Mouse (Mus musculus): Measurements from ENCODE around the gene C1qc. TPM values are rescaled to one million over a fixed set of nuclear protein-coding genes. Genes with fewer than 3 reads are reported as not detected.
A peak's percentile ranks its signal among the peaks of the same experiment; 100 is the strongest.

The C1qc gene
- polyA plus RNA-seq, 1 experiment from 2014 or later: 16.6 TPM

GRCm38 (mm10) chr4:136895861-136896260 is 3.0 kb upstream of the C1qc start:
- no peak for ATAC-seq (ENCODE audit: insufficient number of reproducible peaks, insufficient read depth, low FRiP score, low TSS enrichment)
- Histone ChIP-seq H3K27ac (no peak overlapping the region), H3K9me3 (no peaks in the 10 kb centered on the region), H3K36me3 (no peaks in the 10 kb centered on the region), H3K4me2 (replicated peaks) (peak overlapping the region; percentile 21; the same call in 1 of the 2 replicates), H3K9ac (no peak overlapping the region), H3K4me3 (no peak overlapping the region), H3K27me3 (peaks cover 57% of the 10 kb centered on the region), H3K4me1 (peaks cover 6% of the 10 kb centered on the region; the same call in 1 of the 2 replicates)
- WGBS: 3% methylated on average over 15 of the region's 15 CpGs

GRCm38 (mm10) chr4:136894821-136895220 is 2.0 kb upstream of the C1qc start:
- no peak overlapping the region for H3K4me3 ChIP-seq
- H3K9me3 ChIP-seq: no peaks in the 10 kb centered on the region
- no peak overlapping the region for H3K27ac ChIP-seq
- peaks cover 6% of the 10 kb centered on the region; the same call in 1 of the 2 replicates for H3K4me1 ChIP-seq
- H3K27me3 ChIP-seq: peaks cover 57% of the 10 kb centered on the region
- no peak overlapping the region for H3K9ac ChIP-seq
- no peak overlapping the region for H3K4me2 ChIP-seq (replicated peaks)
- no peaks in the 10 kb centered on the region for H3K36me3 ChIP-seq
- 69% methylated on average over 4 of the region's 4 CpGs for WGBS
- no peak for ATAC-seq (ENCODE audit: insufficient number of reproducible peaks, insufficient read depth, low FRiP score, low TSS enrichment)

- H3K4me3 ChIP-seq: no peak overlapping the region
- H3K36me3 ChIP-seq: no peaks in the 10 kb centered on the region
- peaks cover 6% of the 10 kb centered on the region; the same call in 1 of the 2 replicates for H3K4me1 ChIP-seq
- H3K9ac ChIP-seq: no peak overlapping the region; the same call in 1 of the 2 replicates
- no peak for ATAC-seq (ENCODE audit: insufficient number of reproducible peaks, insufficient read depth, low FRiP score, low TSS enrichment)
- H3K27me3 ChIP-seq: peaks cover 57% of the 10 kb centered on the region
- WGBS: 9% methylated on average over 9 of the region's 9 CpGs
- H3K27ac ChIP-seq: no peak overlapping the region
- H3K9me3 ChIP-seq: no peaks in the 10 kb centered on the region
- no peak overlapping the region for H3K4me2 ChIP-seq (replicated peaks)
These were observed 1.1 kb upstream of the C1qc start for GRCm38 (mm10) chr4:136893691-136894543.

- H3K27ac ChIP-seq: no peak overlapping the region
- H3K9ac ChIP-seq: no peak overlapping the region
- WGBS: 63% methylated on average over 7 of the region's 7 CpGs
- H3K9me3 ChIP-seq: no peaks in the 10 kb centered on the region
- no peak for ATAC-seq (ENCODE audit: insufficient number of reproducible peaks, insufficient read depth, low FRiP score, low TSS enrichment)
- peaks cover 51% of the 10 kb centered on the region for H3K27me3 ChIP-seq
- H3K4me1 ChIP-seq: peaks cover 6% of the 10 kb centered on the region; the same call in 1 of the 2 replicates
- no peak overlapping the region for H3K4me2 ChIP-seq (replicated peaks)
- H3K36me3 ChIP-seq: no peaks in the 10 kb centered on the region
- no peak overlapping the region for H3K4me3 ChIP-seq
These were observed 494 bp downstream of the C1qc start for GRCm38 (mm10) chr4:136892371-136892770.

GRCm38 (mm10) chr4:136891115-136891514 is 1.8 kb downstream of the C1qc start:
- H3K9me3 ChIP-seq: no peaks in the 10 kb centered on the region
- WGBS: 79% methylated on average over 4 of the region's 4 CpGs
- H3K36me3 ChIP-seq: no peaks in the 10 kb centered on the region
- H3K27me3 ChIP-seq: peaks cover 38% of the 10 kb centered on the region
- no peak overlapping the region for H3K4me3 ChIP-seq
- no peak for ATAC-seq (ENCODE audit: insufficient number of reproducible peaks, insufficient read depth, low FRiP score, low TSS enrichment)
- no peak overlapping the region for H3K9ac ChIP-seq
- H3K27ac ChIP-seq: no peak overlapping the region
- H3K4me2 ChIP-seq (replicated peaks): no peak overlapping the region
- H3K4me1 ChIP-seq: peaks cover 4% of the 10 kb centered on the region; the same call in 1 of the 2 replicates

GRCm38 (mm10) chr4:136889981-136890380 is 2.9 kb downstream of the C1qc start:
- Histone ChIP-seq H3K27ac (no peak overlapping the region), H3K4me1 (no peaks in the 10 kb centered on the region), H3K4me3 (no peak overlapping the region), H3K27me3 (peaks cover 27% of the 10 kb centered on the region), H3K9me3 (no peaks in the 10 kb centered on the region), H3K9ac (no peak overlapping the region), H3K4me2 (replicated peaks) (no peak overlapping the region), H3K36me3 (no peaks in the 10 kb centered on the region)
- no peak for ATAC-seq (ENCODE audit: insufficient number of reproducible peaks, insufficient read depth, low FRiP score, low TSS enrichment)
- WGBS: 82% methylated on average over 15 of the region's 15 CpGs

- Histone ChIP-seq H3K36me3 (no peaks in the 10 kb centered on the region), H3K27ac (no peak overlapping the region), H3K9me3 (no peaks in the 10 kb centered on the region), H3K4me1 (no peaks in the 10 kb centered on the region), H3K4me2 (replicated peaks) (no peak overlapping the region), H3K27me3 (peaks cover 12% of the 10 kb centered on the region), H3K4me3 (no peak overlapping the region), H3K9ac (no peak overlapping the region)
- 78% methylated on average over 5 of the region's 5 CpGs for WGBS
- no peak for ATAC-seq (ENCODE audit: insufficient number of reproducible peaks, insufficient read depth, low FRiP score, low TSS enrichment)
These were observed 5.2 kb downstream of the C1qc start for GRCm38 (mm10) chr4:136887714-136888113.

GRCm38 (mm10) chr4:136886101-136886500 is 6.8 kb downstream of the C1qc start, which contains the start of gene C1qb:
TSS of gene C1qb (minus strand) at chr4:136886187.
- no peak within 1 kb of the TSS for H3K4me3 ChIP-seq
- no peaks in the 10 kb centered on the region for H3K9me3 ChIP-seq
- H3K27me3 ChIP-seq: no peaks in the 10 kb centered on the region
- no peak within 1 kb of the TSS for H3K27ac ChIP-seq
- WGBS: 68% methylated on average over 7 of the region's 7 CpGs
- ATAC-seq (ENCODE audit: insufficient number of reproducible peaks, insufficient read depth, low FRiP score, low TSS enrichment): no peak
- no peaks in the 10 kb centered on the region for H3K4me1 ChIP-seq
- no peak within 1 kb of the TSS for H3K9ac ChIP-seq
- H3K36me3 ChIP-seq: no peaks in the 10 kb centered on the region
- H3K4me2 ChIP-seq (replicated peaks): no peak within 1 kb of the TSS

GRCm38 (mm10) chr4:136878601-136879000 is 14.3 kb downstream of the C1qc start:
- H3K9ac ChIP-seq: no peak overlapping the region
- no peak overlapping the region for H3K27ac ChIP-seq
- H3K4me1 ChIP-seq: no peaks in the 10 kb centered on the region
- H3K36me3 ChIP-seq: no peaks in the 10 kb centered on the region
- H3K9me3 ChIP-seq: no peaks in the 10 kb centered on the region
- no peak for ATAC-seq (ENCODE audit: insufficient number of reproducible peaks, insufficient read depth, low FRiP score, low TSS enrichment)
- H3K4me3 ChIP-seq: no peak overlapping the region
- no peak overlapping the region for H3K4me2 ChIP-seq (replicated peaks)
- H3K27me3 ChIP-seq: no peaks in the 10 kb centered on the region
- WGBS: 20% methylated on average over 5 of the region's 5 CpGs

GRCm38 (mm10) chr4:136878171-136878570 is 14.7 kb downstream of the C1qc start:
- Histone ChIP-seq H3K9me3 (no peaks in the 10 kb centered on the region), H3K27ac (no peak overlapping the region), H3K4me2 (replicated peaks) (no peak overlapping the region), H3K4me1 (no peaks in the 10 kb centered on the region), H3K4me3 (no peak overlapping the region), H3K9ac (no peak overlapping the region), H3K36me3 (no peaks in the 10 kb centered on the region), H3K27me3 (no peaks in the 10 kb centered on the region)
- WGBS: 45% methylated on average over 8 of the region's 8 CpGs
- ATAC-seq (ENCODE audit: insufficient number of reproducible peaks, insufficient read depth, low FRiP score, low TSS enrichment): 0 out of 2 replicates have a peak, but pooled peaks have one; percentile 15

GRCm38 (mm10) chr4:136876971-136877370 is 15.9 kb downstream of the C1qc start:
- Histone ChIP-seq H3K4me3 (no peak overlapping the region), H3K27me3 (no peaks in the 10 kb centered on the region), H3K27ac (no peak overlapping the region), H3K4me2 (replicated peaks) (no peak overlapping the region), H3K36me3 (no peaks in the 10 kb centered on the region), H3K9me3 (no peaks in the 10 kb centered on the region), H3K9ac (no peak overlapping the region), H3K4me1 (no peaks in the 10 kb centered on the region)
- 23% methylated on average over 7 of the region's 7 CpGs for WGBS
- 0 out of 2 replicates have a peak, but pooled peaks have one; percentile 17 for ATAC-seq (ENCODE audit: insufficient number of reproducible peaks, insufficient read depth, low FRiP score, low TSS enrichment)

- H3K4me3 ChIP-seq: no peak overlapping the region
These were observed 17.9 kb downstream of the C1qc start for GRCm38 (mm10) chr4:136875012-136875411.

More at GRCm38 (mm10) chr4:136875012-136875411, 17.9 kb downstream of the C1qc start:
- Histone ChIP-seq H3K36me3 (no peaks in the 10 kb centered on the region), H3K9me3 (no peaks in the 10 kb centered on the region), H3K4me1 (no peaks in the 10 kb centered on the region), H3K27ac (no peak overlapping the region), H3K4me2 (replicated peaks) (no peak overlapping the region), H3K27me3 (no peaks in the 10 kb centered on the region), H3K9ac (no peak overlapping the region)
- WGBS: 87% methylated on average over 14 of the region's 14 CpGs
- no peak for ATAC-seq (ENCODE audit: insufficient number of reproducible peaks, insufficient read depth, low FRiP score, low TSS enrichment)

All from embryonic facial prominence, embryonic 12.5 days (tissue).